Mouse (Mus musculus) adrenal gland, postnatal 10 days (tissue): ENCODE results near the gene Fis1. TPM values are rescaled to one million over a fixed set of nuclear protein-coding genes. Genes with fewer than 3 reads are reported as not detected.
"Not testable (repeated sequence)": the region's sequence is repeated elsewhere in the genome, so short reads cannot be mapped to it uniquely, and the experiment has no call there.

Experiments
- DNase-seq: peaks from one replicate; pipeline ENCODE4 v3.0.0; 2021; ENCODE audit warnings: mixed read lengths
- long read RNA-seq, 2 experiments: library from polyadenylated mRNA; stranded (forward); transcript quantifications; one replicate each; pipeline ENCODE4 v2.0.0; 2021
- total RNA-seq, 2 experiments: library from RNA; stranded (reverse); gene quantifications; 2 replicates each; pipeline ENCODE4 v1.2.3; 2021

Gene Fis1
- 100 to 1,000 TPM; 164 to 186 TPM for total RNA-seq
- long read RNA-seq, experiment 1, transcript Fis1-201 (5 exons, 786 nt) = major isoform, 138 of 179 reads
- long read RNA-seq, experiment 1, transcript Fis1-202 (5 exons, 948 nt) = minor isoform, 18 of 179 reads
- long read RNA-seq, experiment 1, partial matches to known transcripts = 2 of 179 reads
- long read RNA-seq, experiment 1, other reads (novel, unspliced or antisense) = 18 of 179 reads
- long read RNA-seq, experiment 2, transcript Fis1-202 (5 exons, 948 nt) = minor isoform, 8 of 129 reads
- long read RNA-seq, experiment 2, transcript Fis1-201 (5 exons, 786 nt) = major isoform, 108 of 129 reads
- long read RNA-seq, experiment 2, partial matches to known transcripts = 1 of 129 reads
- long read RNA-seq, experiment 2, other reads (novel, unspliced or antisense) = 11 of 129 reads

DNA sequence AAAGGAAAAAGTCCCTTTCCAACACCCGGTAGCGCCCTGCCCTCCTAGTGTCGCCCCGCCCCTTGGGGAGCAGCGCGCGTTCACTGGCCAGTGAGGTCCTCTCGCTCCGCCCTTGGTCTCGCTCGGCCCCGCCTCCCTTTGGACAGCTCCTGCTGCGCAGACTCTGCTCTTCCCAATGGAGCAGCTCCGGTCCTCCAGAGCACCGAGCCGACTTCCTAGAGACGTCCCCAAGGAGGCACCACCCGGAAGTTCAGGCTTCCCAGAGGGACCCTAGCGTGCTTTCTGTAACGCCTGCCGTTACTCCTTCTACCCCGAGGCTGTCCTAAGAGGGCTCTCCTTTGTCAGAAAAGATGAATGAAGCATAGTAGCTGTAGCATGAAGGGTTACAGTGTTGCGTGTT, at the start of gene Fis1:
Gene Fis1 (plus strand): TSS at position 261 of the 400 bp plus-strand sequence.
- DNase-seq = peak; percentile 99

DNA sequence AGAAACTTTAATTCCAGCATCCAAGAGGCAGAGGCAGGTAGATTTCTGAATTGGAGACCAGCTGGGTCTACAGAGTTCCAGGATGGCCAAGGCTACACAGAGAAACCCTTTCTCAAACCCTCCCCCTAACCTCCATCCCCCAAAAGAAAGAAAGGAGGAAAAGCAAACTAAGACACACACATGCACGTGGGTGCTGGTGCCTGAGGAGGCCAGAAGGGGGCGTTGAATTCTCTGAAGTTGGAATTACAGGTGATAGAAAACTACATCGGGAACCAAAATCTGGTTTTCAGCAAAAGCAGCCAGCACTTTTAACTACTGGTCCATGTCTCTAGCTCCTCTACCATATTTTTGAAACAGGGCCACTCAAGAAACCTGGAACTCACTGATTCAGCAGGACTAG, 48.5 kb upstream of the Fis1 start:
- DNase-seq = no peak

DNA sequence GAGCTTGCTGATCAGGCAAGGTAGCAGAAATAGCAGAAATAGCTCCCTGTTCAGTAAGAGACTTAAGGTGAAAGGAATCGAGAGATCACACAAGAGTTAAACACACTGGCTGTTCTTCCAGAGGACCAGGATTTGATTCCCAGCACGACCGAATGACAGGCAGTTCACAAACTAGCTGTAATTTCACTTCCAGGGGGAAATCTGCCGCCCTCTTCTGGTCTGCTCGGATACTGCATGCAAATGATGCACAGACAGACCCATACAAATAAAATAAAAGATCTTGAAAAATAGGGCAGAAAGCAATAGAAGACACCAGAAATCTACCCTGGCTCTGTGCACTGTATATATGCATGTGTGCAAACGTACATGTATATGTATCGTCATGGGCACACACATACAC, 47.4 kb upstream of the Fis1 start:
- DNase-seq = no peak

DNA sequence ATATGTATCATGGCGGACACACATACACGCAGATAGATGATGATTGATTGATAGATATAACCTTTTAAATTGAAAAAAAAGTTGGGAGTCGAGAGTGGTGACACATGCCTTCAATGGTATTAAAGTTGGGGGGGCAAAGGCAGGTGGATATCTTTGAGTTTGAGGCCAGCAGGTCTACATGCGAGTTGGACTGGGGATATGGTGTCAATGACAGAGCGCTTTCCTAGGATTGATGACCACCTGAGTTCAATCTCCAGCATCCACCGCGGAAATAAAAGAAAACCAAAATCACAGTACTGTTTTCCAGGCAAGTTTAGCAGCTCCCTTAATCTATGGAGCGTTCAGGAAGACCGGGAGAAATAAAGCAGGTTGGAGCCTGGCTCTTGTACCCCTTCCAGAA, 45.5 kb upstream of the Fis1 start:
- no peak for DNase-seq

DNA sequence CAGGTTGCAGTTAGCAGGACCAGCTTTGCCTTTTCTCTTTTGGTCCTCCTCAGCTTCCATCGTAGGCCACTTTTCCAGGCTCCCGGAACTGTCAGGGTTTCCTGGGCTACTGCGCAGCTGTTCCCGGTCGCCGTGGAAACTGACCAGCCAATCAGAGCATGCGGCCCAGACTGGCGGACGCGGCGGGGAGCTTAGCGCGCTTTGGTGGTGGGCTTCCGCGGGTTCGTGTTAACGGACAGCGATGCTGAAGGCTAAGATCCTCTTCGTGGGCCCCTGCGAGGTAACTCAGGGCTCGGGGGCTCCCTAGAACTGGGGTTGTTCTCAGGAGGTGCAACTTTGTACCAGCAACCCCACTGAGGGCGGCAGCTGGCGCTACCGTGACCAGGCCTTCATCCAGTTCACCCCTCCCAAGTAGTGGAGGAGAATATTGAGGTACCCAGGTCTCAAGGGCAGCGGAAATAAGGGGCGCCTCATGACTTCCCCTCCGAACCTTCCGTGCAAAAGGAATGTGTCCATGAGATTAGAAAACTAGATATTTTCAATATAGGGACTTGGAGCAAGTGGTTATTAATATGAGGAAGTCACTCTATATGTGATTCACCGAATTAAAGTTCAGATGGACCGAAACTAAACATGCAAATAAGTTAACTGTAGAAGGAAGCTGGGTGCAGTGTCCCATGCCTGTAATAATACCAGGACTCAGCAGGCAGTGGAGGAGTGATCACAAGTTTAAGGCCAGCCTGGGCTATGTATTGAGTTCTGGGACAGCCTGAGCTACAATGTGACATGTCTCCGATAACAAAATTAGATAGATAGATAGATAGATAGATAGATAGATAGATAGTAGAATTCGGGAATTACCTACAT, 44.9 kb upstream of the Fis1 start, which contains the start of gene Ift22:
Gene Ift22 (plus strand): TSS at position 160 of the 867 bp plus-strand sequence.
- DNase-seq = peak; percentile 97

DNA sequence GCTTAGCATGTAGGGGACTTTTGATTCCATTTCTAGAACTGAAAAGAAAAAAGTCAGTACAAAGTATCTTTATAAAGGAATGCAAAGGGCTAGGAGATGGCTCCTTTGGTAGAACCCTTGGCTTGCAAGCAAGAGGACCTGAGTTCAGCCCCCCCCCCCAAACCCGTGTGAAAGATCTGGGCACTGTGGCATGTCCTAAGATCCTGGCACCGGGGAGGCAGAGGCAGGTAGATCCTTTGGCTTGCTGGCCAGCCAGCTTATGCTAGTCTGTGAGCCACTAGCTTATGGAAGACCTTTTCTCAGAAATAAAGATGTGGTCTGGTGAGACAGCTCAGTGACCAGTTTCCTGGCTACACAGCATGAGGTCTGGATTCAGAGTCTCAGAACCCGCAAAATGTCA, 38.9 kb upstream of the Fis1 start:
- DNase-seq = no peak

DNA sequence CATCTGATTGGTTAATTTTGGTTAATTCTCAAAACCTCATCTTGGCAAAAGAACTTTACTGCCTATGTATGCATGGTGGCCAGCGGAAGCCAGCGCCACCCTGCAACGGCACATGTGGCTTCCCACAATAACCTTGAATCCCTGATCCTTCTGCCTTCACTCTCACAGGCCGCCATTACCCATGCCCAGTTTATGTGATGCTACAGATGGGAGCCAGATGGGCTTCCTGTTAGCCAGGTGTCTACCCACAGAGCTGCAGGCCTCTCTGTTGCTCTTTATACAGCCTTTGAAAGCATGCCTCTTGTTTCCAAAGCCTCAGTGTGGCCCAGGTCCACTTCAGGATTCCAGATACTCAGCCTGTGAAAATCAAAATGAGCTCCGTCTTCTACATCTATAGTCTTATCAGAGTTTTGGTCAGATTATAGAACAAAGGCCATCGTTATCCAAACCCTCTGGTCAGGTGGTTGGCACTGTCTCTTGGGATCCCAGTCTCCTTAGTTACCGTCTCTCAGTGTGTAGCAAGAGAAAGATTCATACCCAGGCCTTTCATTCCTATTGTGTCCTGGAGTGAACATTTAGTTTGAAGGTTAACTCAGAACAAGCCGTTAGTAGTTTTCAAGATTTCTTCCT, 35.3 kb upstream of the Fis1 start:
- no peak for DNase-seq

DNA sequence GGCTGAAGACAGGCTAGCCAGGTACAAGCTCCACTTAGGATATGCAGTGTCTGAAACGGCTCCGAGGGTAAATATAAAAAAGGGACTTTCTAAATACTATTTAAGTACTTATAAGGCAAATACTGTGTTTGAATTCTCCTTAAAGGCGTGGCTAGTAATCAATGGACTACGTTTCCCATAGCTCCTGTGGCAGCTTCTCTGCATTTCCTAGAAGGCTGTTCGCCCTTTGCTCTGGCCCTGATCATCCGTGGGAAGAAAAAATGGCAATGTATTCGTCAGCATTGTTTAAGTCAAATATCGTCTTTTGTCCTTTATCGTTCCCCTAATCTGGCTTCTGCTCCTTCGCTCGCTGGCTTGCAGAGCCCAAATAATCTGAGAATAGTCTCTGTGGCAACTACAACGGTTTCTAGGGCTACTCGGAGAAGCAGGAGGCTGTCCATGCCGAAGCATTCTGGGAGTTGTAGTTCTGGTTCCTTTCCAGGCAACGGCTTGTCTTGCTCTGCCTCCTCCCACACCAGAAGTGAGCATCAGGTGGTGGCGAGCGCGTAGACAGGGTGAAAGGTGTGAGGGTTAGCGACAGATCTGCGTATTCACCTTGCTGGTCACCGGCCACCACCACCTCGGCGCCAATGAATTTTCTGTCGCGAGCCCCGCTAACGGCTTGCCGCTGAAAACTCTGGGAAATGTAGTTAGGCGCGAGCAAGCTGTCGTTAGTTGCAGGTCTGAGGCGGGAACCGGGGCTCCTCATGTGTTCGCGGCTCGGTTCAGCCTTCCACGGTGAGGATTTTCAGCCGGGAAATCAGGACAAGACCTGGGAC, 34.2 kb upstream of the Fis1 start:
- DNase-seq = peak; percentile 73

DNA sequence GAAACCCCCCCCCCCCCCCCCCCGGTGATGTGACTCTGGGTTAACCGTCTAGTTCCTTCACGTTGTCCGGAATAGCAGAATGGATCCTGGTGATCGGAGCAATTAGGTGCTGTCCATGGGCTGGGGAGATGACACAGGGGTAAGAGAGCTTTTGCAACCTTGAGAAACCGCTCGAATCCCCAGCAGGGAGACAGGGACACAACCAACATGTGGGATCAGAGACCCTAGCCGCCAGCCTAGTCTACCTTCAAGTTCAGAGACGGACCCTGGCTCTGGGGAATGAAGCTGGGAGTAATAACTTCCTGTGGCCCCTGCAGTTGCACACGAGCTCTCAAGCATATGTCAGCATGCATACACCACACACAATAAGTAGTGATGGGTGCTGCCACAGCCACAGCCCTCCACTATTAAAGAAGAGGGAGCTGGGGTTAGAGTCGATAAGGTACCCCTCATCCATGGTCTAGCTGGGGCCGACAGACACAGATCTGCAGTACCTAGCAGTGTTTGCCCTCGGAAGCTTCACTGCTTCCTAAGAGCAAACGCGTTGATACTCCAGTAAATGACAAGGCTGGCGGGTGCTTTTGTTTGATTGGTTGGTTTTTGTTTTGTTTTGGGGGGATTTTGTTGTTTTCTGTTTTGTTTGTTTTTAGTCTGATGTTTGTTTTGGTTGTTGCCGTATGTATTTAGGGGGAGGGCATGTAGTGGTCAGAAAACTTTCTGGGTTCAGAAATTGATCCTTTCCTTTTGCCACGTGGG, 33.4 kb upstream of the Fis1 start:
- DNase-seq = no peak

DNA sequence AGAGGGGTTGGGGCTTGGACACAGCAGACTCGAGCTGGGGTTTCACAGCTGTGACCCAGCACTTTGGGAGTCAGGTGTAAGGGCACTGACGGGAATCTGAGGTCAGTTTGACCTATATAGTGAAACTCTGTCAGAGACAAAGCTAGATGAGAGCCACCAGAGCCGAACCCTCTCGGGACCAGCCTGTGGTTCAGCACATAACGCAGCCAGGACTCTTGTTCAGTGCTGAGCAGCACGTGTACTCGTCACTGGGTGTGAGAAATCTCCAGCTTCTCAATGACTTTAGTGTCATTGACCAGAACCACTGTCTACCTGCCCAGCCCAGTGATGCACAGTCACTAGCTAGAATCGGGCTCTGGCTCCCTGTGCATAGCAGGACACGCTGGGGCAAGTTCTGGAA, 30.2 kb upstream of the Fis1 start:
- DNase-seq = no peak

DNA sequence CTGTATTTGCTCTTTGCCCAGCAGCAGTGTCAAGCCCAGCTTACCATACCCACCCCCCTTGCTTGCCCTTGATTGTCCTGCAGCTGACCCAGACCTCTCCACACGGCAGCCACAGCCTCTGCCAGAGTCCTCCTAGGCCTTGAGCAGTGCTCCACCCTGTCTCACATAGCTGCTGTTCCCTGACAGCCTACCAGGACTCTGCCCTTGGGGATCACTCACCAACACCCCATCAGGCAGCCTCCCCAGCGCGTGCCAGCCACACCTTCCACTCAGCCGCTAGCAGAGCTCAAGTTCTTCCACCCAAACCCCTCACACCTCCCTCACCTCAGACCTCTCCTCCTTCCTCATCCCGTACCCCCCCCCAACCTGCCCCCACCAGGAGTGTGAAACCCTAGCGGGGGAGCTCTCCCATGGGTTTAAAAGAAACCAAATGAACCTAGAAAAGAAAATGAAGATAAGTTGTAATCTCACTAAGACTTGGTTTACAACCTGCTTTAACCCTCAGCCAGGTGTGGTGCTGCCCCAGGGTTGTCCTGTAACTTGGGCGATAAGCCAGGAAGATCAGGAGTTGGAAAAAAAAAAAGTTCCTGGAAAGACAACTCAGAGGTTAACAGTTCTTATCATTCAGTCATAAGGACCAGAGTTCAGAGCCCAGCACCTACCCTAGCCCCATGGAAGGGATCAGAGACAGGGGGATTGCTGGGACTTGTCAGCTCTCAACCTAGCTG, 29.2 kb upstream of the Fis1 start:
- DNase-seq = no peak

DNA sequence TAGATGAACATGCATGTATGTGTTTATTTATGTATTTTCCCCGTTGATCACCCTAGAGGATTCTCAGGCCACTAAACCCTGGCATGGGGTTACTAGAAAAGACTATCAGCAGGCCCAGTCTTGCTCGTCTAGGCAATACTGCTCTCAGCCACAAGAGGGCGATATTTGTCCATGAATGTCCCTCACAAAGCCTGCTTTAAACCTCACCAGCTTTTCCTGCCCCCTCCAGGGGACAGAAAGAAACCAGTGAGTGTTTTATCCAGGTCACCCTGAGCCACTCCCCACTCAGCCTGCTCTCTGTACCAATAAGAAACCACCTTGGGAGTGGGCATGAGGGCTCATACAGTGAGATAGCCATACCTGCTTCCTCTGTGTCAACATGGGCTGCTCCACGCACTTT, 24.0 kb upstream of the Fis1 start:
- DNase-seq = peak; percentile 91

DNA sequence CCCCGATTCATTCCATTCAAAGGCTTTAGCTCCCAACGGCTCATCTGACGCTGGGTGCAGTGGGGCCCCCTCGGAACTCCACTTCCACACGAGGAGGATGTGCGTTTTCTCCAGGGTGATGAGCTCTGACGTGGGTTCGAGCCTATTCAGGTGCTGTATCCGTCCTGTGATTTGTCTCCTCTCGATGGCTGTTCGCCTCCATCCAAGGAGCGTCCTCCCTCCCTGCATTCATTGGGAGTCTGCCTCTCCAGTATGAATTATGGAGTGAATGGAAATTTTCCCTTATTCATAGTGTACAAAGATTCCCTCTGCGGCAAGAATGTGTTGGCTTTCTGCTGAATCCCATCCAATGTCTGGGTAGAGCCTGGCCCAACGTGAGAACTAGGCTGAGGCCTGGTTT, 21.2 kb upstream of the Fis1 start:
- DNase-seq = no peak

DNA sequence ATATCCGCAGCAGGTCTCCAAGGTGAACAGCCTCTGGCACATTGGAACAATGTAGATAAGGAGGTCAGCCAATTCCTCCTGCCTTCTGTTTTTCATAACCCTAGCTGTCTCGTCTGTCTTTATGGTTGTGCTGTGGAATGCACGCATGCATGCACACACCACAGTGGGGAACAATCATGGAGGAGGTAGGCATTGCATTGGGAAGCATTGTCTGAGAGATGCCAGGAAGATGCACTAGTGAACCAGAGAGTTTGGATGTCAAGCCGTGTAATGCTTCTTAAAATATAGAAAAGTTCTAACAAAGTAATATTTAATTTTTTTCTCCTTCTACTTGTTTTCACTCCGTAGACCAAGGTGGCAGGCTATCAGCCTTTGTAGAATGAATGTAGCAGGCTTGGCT, 20.1 kb upstream of the Fis1 start:
- no peak for DNase-seq

DNA sequence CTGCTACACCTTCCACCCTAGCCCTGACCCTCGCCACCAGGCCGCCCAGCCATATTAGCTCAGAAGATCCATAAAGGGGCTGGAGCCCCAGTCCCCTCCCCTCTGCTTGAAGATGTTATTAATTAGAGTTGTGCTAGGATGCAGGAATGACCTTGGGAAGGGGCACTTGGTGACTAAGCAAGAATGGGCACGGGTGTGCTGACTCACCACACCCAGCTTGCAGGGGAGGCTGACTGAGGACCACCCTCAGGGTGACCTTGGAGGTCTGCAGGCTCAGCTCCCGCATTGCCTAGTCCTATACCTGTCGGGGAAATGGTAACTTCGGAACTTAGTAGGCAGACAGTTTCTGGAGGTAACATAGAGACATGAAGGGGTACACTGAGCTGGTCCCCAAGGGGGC, 19.1 kb upstream of the Fis1 start:
- no peak for DNase-seq

DNA sequence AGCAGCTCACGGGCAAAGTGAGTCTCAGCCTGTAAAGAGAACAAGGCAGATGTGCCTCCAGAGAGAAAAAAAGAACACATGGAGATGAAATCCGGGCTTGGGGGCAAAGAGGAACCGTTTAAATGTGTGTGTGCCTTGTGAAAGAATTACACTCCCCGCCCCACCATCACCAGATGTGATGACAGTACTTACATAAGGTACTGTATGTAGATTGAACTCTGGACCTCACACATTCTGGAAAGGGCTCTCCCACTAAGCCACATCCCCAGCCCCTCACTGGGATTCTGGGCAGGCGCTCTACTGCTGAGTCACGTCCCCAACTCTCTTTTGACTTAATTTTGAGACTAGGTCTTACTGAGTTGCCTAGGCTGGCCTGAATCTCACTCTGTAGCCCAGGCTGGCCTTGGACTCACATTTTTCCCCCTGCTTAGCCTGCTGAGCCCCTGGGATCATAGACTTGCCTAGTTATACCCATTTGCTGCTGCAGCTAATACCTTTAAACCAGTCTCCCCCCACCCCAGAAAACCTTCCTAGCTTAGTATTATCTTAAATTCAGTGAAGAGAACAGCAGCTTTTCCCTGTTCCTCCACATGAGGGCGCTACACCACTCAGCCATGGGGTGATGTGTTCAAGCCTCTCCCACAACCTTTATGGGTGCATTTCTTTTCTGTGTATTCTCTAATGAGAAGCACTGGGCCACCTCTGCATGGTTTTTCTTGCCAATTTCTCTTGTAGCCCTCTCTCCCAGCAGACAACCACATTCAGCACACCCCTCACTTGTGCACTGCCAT, 17.0 kb upstream of the Fis1 start:
- DNase-seq = no peak

DNA sequence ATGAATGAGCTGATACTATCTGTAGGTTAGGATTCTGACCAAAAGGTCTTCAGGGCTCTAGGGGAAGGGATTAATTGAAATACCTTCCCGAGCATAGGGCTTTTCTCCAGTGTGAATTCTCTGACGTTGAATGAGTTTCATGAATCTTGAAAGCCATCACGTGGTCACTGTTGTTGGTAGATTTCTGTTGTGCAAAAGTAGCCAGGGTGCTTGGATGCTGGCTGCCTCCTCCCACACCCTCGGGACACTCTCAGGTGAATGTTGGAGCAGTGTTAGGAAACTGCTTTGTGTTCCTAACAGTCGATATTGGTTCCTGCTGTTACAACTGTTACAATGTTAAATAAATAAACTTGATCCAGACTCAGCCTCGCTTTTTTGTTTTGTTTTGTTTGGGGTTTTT, 16.3 kb upstream of the Fis1 start:
- DNase-seq = no peak

DNA sequence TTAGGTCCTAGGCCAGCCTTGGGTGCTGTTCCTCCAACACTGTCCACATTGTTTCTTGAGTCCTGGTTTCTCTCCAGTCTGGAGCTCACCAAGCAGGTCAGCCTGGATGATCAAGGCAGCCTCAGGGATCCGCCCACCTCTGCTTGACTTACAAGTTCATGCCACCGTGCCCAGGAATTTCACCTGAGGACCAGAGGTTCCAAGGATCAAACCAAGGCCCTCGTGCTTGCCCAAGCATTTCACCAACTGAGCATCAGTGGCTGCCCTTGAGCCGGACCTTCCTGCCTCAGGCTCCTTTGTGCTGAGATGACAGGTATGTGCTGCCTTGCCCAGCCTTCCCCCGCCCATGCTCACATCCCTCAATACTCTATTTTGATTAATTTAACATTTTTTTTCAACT, 15.5 kb upstream of the Fis1 start:
- DNase-seq = no peak

DNA sequence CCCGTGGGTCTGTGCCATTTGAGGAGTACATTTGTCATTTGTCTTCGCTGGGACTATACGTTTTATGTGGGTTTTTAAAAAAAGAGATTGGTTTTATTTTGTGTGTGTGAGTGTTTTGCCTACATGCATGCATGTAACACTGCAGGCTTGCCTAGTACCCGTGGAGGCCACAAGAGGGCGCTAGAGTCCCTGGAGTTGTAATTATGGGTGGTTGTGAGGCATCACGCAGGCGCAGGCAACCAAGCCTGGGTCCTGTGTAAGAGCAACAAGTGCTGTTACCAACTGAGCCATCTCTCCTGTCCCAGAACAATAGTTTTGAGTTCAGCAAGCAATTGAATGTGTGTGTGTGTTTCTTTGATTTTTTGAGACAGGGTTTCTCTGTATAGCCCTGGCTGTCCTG, 13.8 kb upstream of the Fis1 start:
- DNase-seq = no peak

DNA sequence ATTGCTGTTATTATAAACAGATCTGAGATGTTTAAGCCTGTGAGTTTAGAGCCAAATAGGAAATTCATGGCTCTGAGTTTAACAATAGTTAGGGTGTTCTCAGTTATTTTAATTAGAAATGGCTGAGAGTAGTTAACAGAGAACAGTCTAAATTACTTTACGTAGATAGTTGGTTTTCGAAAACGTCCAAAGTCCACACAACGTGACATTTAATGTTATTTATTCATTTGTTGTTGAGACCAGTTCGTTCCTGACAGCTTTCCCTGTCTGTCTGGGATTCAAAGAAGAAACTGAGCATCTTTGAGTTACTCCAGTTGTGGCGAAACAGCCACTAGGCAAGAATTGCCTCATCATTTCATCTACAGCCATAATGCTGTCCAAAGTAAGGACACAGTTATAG, 13.0 kb upstream of the Fis1 start:
- DNase-seq = not testable (repeated sequence)
